Mouse (Mus musculus) erythroblast, embryonic 14.5 days (primary cell): ENCODE measurements at regions not wholly inside any gene's neighbourhood (a gene's known extent, or its start where the extent isn't known, plus 50 kb on each side); places are given as distances from the start of the nearest gene placed in this dataset.

Experiments used
- GATA1 ChIP-seq: IDR thresholded peaks from 2 replicates; pipeline ENCODE4 v1.6.1; 2012; ENCODE audit warnings: low read length, inconsistent platforms, mixed read lengths
- TAL1 ChIP-seq: IDR thresholded peaks from 3 replicates; pipeline ENCODE4 v1.6.1; 2012; ENCODE audit warnings: low read length, inconsistent platforms, mixed read lengths

- TF ChIP-seq TAL1, result no peak
- TF ChIP-seq GATA1, result no peak
Measured at GRCm38 (mm10) chr2:45196511-45196910, 79.3 kb upstream of the Zeb2 start.
